Mouse (Mus musculus): ENCODE results near the gene Wdr82. TPM values are rescaled to one million over a fixed set of nuclear protein-coding genes. Genes with fewer than 3 reads are reported as not detected.

Wdr82 gene
- total RNA-seq, 4 experiments from 2014 or later, result 112 to 132 (median 120) TPM

GRCm38 (mm10) chr9:106197732-106198131 is 27.0 kb downstream of the Wdr82 start:
- no peak for DNase-seq (ENCODE audit: low spot score in 2 of 2)

- DNase-seq (ENCODE audit: low spot score in 2 of 2), result no peak
Measured at GRCm38 (mm10) chr9:106198962-106199458, 28.3 kb downstream of the Wdr82 start.

DNA sequence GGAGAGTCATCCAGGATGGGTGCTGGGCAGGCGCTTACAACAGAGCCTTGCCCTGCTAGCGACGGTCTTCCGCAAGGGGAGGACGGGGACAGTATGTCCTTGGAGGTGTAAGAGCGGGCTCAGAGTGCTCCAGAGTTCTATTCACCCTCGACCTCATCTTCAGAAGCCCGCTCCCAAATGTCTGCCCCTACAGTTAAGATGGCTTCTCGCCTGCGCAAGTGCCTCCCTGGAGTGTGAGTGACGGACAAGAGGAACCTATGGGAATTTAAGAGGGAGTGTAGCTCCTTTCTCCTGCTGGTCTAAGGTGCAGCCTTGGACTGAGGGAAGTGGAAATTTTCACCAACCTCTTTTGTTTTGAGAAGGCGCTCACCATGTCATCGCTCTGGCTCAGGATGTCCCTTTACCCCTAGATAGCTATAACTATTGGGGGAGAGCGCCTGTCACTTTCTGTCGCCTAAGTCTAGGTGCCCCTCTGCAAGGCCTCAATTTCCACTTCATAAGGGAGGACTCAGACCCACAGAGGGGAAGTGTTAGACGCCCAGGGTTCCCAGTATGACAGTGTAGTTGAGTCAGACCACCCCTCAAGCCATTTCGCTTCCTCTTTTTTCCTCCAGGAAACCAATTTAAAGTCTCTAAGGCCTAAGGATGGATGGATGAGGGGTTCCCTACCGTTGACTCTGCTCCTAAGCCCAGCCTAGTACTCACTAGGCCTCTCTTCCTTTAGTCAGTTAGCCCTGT is 29.0 kb downstream of the Wdr82 start, which contains the start of gene Ppm1m:
Gene Ppm1m (minus strand): TSS at position 212 of the 738 bp plus-strand sequence.
- DNase-seq (ENCODE audit: low spot score in 2 of 2), result no peak

GRCm38 (mm10) chr9:106201895-106202294 is 31.2 kb downstream of the Wdr82 start:
- DNase-seq (ENCODE audit: low spot score in 2 of 2), result no peak

DNA sequence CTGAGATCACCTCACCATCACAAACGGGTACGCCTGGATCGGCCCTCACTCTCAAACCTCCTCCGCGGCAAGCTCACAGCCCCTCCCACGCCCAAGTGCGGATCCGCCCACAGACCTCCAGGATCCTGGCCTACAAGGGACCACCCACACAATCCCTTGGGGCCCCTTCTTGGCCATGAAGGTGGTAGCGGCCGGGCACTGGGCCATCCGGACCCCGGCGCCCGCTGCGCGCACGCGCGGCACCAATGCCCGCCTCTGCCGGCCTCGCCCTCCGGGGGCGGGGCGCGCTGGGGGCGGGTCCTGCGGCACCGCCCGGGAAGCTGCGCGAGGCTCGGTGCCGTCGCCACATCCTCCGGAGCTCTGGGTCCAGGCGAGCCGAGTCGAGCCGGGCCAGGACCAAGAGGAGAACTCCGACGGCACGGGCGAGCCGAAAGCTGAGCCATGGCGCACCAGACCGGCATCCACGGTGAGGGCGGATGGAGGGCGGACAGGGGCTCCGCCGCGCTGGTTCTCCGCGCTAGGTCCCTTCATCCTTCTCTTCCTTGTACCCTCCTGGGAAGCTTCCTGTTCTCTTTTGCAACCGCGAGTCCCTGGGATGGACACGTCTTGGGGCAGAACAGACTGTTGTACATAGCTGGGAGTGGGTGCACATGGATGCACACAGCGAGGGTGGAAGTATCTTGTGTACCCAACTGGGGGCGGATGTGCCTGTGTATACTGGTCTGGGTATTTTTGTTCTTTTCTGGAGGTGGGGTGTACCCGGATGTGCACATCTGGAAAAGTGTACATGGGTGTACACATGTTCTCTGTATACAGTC is 32.3 kb downstream of the Wdr82 start, which contains the start of gene Twf2:
Gene Twf2 (plus strand): TSS at position 290 of the 818 bp plus-strand sequence.
- peak; percentile 77 to 89 for DNase-seq (ENCODE audit: low spot score in 2 of 2)

- DNase-seq (ENCODE audit: low spot score in 2 of 2), result no peak
Measured at GRCm38 (mm10) chr9:106203990-106204851, 33.5 kb downstream of the Wdr82 start.

DNA sequence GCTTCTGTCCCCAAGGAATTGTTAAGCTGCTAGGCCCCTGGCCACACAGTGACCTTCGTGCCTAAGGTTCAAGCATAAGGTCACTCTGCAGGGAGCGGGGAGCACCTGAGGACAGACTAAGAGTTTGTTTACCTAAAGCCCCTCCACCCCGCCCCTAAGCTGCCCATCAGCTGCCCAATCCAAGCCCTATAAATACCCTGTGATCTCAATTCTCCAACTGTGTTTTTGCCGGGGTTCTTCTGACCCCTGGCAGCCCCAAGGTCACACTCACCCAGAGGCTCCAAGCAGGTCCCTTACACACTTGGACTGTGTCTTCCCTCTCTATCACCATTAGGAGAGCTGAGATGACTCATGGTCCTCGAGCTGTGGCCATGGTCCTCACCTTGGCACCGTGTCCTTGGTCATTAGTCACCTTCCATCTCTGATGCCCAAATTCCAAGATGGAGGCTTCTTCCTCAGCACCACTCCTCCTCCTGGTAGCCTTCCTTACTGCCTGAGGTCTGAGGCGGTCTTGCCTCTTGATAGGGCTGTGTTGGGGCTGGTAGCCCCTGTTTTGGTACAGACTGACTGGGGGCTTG is 35.1 kb downstream of the Wdr82 start:
- DNase-seq (ENCODE audit: low spot score in 2 of 2), result no peak

GRCm38 (mm10) chr9:106206515-106206914 is 35.8 kb downstream of the Wdr82 start:
- no peak for DNase-seq (ENCODE audit: low spot score in 2 of 2)

DNA sequence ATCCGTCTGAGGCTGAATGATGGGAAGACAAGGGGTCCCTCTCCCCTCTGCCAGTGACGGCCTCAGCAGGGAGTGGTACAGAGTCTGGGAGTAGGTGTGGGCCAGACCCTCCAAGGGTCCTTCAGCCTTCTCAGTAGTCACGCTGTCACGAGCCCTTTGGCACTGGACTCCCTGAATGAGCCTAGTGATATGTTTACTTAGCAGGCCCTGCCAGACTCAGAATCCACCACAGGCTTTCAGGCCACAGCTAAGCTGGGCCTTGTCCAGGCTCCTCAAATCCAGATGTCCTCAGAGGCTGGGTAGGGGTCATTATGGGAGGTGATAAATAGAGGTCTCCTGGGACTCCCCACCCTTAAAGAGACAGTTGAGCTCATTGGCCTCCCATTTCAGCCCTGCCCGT is 37.5 kb downstream of the Wdr82 start:
- no peak for DNase-seq (ENCODE audit: low spot score in 2 of 2)

- no peak for DNase-seq (ENCODE audit: low spot score in 2 of 2)
Measured at GRCm38 (mm10) chr9:106209954-106210353, 39.2 kb downstream of the Wdr82 start.

DNA sequence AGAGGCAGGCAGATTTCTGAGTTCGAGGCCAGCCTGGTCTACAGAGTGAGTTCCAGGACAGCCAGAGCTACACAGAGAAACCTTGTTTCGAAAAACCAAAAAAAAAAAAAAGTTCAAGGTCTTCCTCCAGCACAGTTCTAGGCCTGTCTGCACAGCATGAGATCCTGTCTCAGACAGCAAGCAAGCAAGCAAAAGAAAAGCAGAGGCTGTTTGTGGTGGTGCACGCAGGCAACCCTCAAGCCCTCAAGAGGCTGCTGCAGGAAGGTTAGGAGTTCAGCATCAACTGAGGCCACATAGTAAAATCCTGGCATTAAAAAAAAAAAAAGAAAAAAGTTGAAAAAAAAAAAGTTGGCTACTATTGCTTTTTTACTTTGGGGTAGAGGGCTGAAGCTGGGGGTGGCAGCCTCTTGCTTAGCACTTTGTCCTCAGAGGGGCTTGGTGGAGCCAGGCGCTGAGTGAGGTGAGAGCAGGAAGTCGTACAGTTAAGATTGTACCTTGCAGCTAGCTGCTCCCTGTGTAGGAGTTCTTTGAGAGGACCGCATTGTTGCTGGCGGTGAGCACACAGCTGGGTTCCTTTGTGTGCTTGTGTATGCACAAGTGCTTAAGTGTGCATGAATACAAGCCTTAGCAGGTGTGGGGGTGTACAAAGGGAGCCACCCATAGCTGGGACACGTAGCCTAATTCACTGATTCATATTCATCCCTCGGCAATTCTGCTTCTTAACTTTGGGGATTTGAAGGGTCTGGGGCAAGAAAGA is 40.3 kb downstream of the Wdr82 start:
- DNase-seq (ENCODE audit: low spot score in 2 of 2), result no peak

- peak in 1 of 2 experiments; percentile 57 for DNase-seq (ENCODE audit: low spot score in 2 of 2)
Measured at GRCm38 (mm10) chr9:106211680-106212593, 41.2 kb downstream of the Wdr82 start.

- DNase-seq (ENCODE audit: low spot score in 2 of 2), result no peak
Measured at GRCm38 (mm10) chr9:106212594-106212981, 41.9 kb downstream of the Wdr82 start.

DNA sequence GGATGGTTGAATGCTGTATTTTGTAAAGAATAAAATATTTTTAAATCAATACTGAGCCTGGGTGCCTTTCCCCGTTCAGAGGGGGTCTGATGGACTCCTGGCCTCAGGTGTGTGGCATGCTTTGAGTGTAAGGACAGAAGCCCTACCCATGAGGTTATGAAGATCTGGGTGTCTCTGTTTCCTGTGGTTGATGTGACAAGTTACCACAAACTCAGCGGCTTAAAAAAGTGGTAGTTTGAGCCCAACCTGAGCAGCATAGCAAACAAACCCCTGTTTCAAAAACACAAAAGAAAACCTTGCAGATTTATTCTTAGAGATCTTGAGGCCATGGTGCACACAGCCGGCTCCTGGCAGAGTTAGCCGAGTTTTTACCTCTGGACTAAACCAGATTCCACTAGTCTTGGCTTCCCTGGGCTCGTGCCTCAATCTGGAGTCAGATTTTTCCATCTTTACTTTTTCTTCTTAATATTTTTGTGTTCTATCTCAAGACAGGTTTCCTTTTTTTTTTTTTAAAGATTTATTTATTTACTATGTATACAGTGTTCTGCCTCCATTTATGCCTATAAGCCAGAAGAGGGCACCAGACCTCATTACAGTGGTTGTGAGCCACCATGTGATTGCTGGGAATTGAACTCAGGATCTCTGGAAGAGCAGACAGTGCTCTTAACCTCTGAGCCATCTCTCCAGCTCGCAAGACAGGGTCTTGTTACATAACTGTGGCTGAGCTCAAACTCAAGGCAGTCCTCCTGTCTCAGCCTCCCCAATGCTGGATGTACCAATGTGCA is 44.8 kb downstream of the Wdr82 start:
- no peak for DNase-seq (ENCODE audit: low spot score in 2 of 2)

GRCm38 (mm10) chr9:106216971-106217370 is 46.2 kb downstream of the Wdr82 start:
- DNase-seq (ENCODE audit: low spot score in 2 of 2), result no peak

DNA sequence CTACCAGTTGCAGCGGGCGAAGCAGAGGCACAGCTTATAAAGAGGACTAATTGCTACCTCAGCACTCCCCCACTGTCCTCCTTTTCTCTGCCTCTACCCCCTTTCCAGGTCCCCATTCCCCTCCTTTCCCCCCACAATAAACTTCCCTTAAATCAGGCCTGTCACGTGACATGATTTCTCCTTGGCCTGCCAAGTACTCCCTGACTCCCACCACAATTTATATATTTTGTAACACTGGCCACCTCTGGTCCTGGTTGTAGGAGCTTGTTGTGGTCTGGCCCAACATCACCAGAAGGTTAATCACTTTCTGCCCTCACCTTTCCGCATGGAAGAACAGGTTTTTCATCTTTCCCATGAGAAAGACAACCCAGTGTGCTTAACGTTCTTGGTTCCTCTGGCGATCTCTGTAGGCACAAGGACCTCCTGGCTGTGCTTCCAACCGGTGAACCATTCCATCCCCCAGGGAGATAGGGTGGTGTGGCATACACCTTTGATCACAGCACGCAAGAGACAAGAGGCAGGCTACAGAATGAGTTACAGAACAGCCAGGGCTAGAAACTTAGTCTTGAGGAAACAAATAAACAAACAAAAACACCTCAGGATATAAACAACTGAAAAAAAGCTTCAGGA is 50.3 kb downstream of the Wdr82 start:
- no peak for DNase-seq (ENCODE audit: low spot score in 2 of 2)

GRCm38 (mm10) chr9:106222261-106222851 is 51.6 kb downstream of the Wdr82 start, which contains the start of gene Tlr9:
TSS of gene Tlr9 (plus strand) at chr9:106222598.
- no peak for DNase-seq (ENCODE audit: low spot score in 2 of 2)
